Mouse (Mus musculus) A20 (cell line): ENCODE results near the gene Depdc1b.

Experiments
- DNase-seq: peaks from one replicate; pipeline ENCODE4 v3.0.0-alpha.2; 2011; ENCODE audit warnings: low read depth, low spot score

Depdc1b gene

GRCm38 (mm10) chr13:108435687-108436086 lies 119.6 kb downstream of the Depdc1b start:
- DNase-seq: no peak

- no peak for DNase-seq
Measured at GRCm38 (mm10) chr13:108437424-108437823, 121.3 kb downstream of the Depdc1b start.

GRCm38 (mm10) chr13:108439012-108439411 lies 122.9 kb downstream of the Depdc1b start:
- DNase-seq: no peak

- no peak for DNase-seq
Measured at GRCm38 (mm10) chr13:108448348-108448931, 132.3 kb downstream of the Depdc1b start.

- DNase-seq: no peak
Measured at GRCm38 (mm10) chr13:108449116-108450097, 133.3 kb downstream of the Depdc1b start, which contains the start of gene Pde4d. Gene Pde4d, plus strand, starts transcription at chr13:108449948.

GRCm38 (mm10) chr13:108451122-108451521 lies 135.0 kb downstream of the Depdc1b start:
- DNase-seq: no peak

- no peak for DNase-seq
Measured at GRCm38 (mm10) chr13:108453064-108453919, 137.2 kb downstream of the Depdc1b start.
